Mouse (Mus musculus): ENCODE data around the gene Brd1.

- TF ChIP-seq CTCF (IDR thresholded peaks at IDR 0.05; ENCODE audit: low read depth) (no peak), EP300 (IDR thresholded peaks at IDR 0.05; ENCODE audit: low read depth) (no peak)
These were observed 50.0 kb downstream of the Brd1 start for GRCm38 (mm10) chr15:88684039-88684438.

Measured in liver, postnatal 0 days (tissue).